ENCODE assay signal across 23 mouse cellular contexts in the genomic region with DNA sequence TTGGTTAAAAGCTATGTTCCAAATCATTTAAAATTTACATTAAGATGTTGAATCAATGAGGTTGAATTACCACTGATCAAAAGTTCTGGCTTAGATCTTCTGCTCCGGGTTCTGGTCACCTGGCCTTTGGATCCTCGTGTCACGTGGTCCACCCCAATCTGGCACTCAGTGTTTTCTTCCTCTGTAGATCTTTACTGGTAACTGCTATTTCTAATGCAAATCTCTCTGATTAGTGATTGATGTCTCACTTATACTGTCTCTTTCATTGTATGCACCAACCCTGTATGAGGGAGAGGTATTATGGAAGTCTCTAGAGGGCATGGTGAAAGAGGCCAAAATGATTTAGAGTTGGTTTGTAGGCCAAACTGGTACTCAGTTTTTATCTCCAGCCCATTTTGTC.
A peak's percentile ranks its signal among the peaks of the same experiment; 100 is the strongest.
DNase-seq lines count a peak whose midpoint lies in the region; ATAC-seq and TF ChIP-seq lines count a peak whose summit lies in the region.
"Had no signal": no experiment of that assay in that cellular context is flagged by ENCODE, and none has a peak within 500 bp of the region (broad histone marks: within the 10 kb centered on the region; RNA-seq: fewer than 3 reads in every experiment).

No protein-coding gene starts in this region.

- H3K9me3 ChIP-seq in midbrain, embryonic 14.5 days (ENCODE audit: control insufficient read depth, low read length): no peaks in the 10 kb centered on the region
- no peaks in the 10 kb centered on the region for H3K9me3 ChIP-seq in midbrain, embryonic 10.5 days (replicated peaks)
- no peaks in the 10 kb centered on the region for H3K9me3 ChIP-seq in midbrain, embryonic 15.5 days
- H3K9me3 ChIP-seq: heart, embryonic 10.5 days; heart, embryonic 13.5 days; hindbrain, embryonic 12.5 days; hindbrain, embryonic 15.5 days had no signal

- peak overlapping the region; percentile 81 for H3K27ac ChIP-seq in left cerebral cortex, adult 2 months
- peak overlapping the region; percentile 6; the same call in 1 of the 2 replicates for H3K27ac ChIP-seq in midbrain, embryonic 14.5 days (replicated peaks; ENCODE audit: low read depth, low read length)
- no peak overlapping the region; the same call in 1 of the 2 replicates for H3K27ac ChIP-seq in midbrain, embryonic 10.5 days (replicated peaks)
- peak overlapping the region; percentile 61 for H3K27ac ChIP-seq in midbrain, embryonic 15.5 days
- H3K27ac ChIP-seq: gastrocnemius, adult 2 months; heart, adult 2 months; heart, embryonic 10.5 days; heart, embryonic 13.5 days; hindbrain, embryonic 12.5 days; hindbrain, embryonic 15.5 days had no signal

- no peaks in the 10 kb centered on the region for H3K27me3 ChIP-seq in midbrain, embryonic 14.5 days (ENCODE audit: control insufficient read depth, insufficient read depth, low read length)
- no peaks in the 10 kb centered on the region for H3K27me3 ChIP-seq in midbrain, embryonic 10.5 days (ENCODE audit: low read depth, poor library complexity, severe bottlenecking)
- no peaks in the 10 kb centered on the region for H3K27me3 ChIP-seq in midbrain, embryonic 15.5 days (replicated peaks)
- H3K27me3 ChIP-seq: hindbrain, embryonic 12.5 days; hindbrain, embryonic 15.5 days had no signal

- WGBS in midbrain, embryonic 14.5 days: 67% methylated on average over 3 of the region's 3 CpGs
- 89% methylated on average over 3 of the region's 3 CpGs for WGBS in midbrain, embryonic 10.5 days
- 75% methylated on average over 3 of the region's 3 CpGs for WGBS in midbrain, embryonic 15.5 days

- TF ChIP-seq CTCF in left cerebral cortex, adult 2 months (IDR thresholded peaks at IDR 0.05): no peak

- DNase-seq in left cerebral cortex, adult 2 months (ENCODE audit: extremely low spot score in 1 of 2, low spot score in 2 of 2): no peak
- DNase-seq in left cerebral cortex, adult 18-20 months (ENCODE audit: low spot score in 2 of 2): no peak
- DNase-seq in midbrain, embryonic 14.5 days: no peak
- DNase-seq in midbrain, embryonic 10.5 days (ENCODE audit: low spot score): no peak
- no peak for DNase-seq in heart, postnatal 25 days (ENCODE audit: low spot score)
- DNase-seq in layer of hippocampus, adult 8-10 months (ENCODE audit: low spot score in 2 of 2): no peak
- DNase-seq: adrenal gland, adult 8-10 months; adrenal gland, postnatal 25 days; cerebellum, adult 11-12 months; cerebellum, adult 8-10 months; cerebellum, postnatal 10 days; cerebellum, postnatal 36 days; gastrocnemius, adult 2 months; gastrocnemius, postnatal 14 days; heart, adult 2 months; heart, postnatal 14 days had no signal

- H3K4me1 ChIP-seq in midbrain, embryonic 14.5 days (ENCODE audit: control insufficient read depth, insufficient read depth, low read length): peaks cover 17% of the 10 kb centered on the region
- peaks cover 58% of the 10 kb centered on the region for H3K4me1 ChIP-seq in midbrain, embryonic 10.5 days
- peaks cover 32% of the 10 kb centered on the region for H3K4me1 ChIP-seq in midbrain, embryonic 15.5 days

- no peak for ATAC-seq in midbrain, embryonic 14.5 days (ENCODE audit: low FRiP score, low TSS enrichment)
- ATAC-seq in midbrain, embryonic 15.5 days (replicated peaks): no peak
- ATAC-seq: activated CD4-positive, CD25-positive, alpha-beta regulatory T cell, adult 4 months; CD4-positive, CD25-positive, alpha-beta regulatory T cell, adult 4 months had no signal

- H3K4me2 ChIP-seq in midbrain, embryonic 14.5 days (ENCODE audit: low read length): no peak overlapping the region
- H3K4me2 ChIP-seq in midbrain, embryonic 15.5 days: no peak overlapping the region; the same call in 1 of the 2 replicates
- H3K4me2 ChIP-seq: heart, embryonic 13.5 days; hindbrain, embryonic 12.5 days had no signal

- intact Hi-C loops in left cerebral cortex, adult 2 months (cut with DNase I): no loop called here
- intact Hi-C loops in heart, postnatal 25 days (cut with DNase I): no loop called here

- H3K9ac ChIP-seq in midbrain, embryonic 14.5 days (replicated peaks; ENCODE audit: low read length): no peak overlapping the region
- H3K9ac ChIP-seq in midbrain, embryonic 15.5 days: no peak overlapping the region
- H3K9ac ChIP-seq: heart, embryonic 13.5 days; hindbrain, embryonic 12.5 days; hindbrain, embryonic 15.5 days had no signal

- H3K4me3 ChIP-seq in left cerebral cortex, adult 2 months: no peak overlapping the region
- H3K4me3 ChIP-seq in midbrain, embryonic 14.5 days (replicated peaks; ENCODE audit: low read depth, low read length): no peak overlapping the region
- H3K4me3 ChIP-seq in midbrain, embryonic 10.5 days: no peak overlapping the region
- no peak overlapping the region for H3K4me3 ChIP-seq in midbrain, embryonic 15.5 days
- H3K4me3 ChIP-seq: heart, adult 2 months; heart, embryonic 10.5 days; heart, embryonic 13.5 days; hindbrain, embryonic 12.5 days had no signal

- H3K36me3 ChIP-seq in midbrain, embryonic 14.5 days (ENCODE audit: control insufficient read depth, insufficient read depth, low read length): no peaks in the 10 kb centered on the region
- H3K36me3 ChIP-seq in midbrain, embryonic 10.5 days: no peaks in the 10 kb centered on the region
- H3K36me3 ChIP-seq in midbrain, embryonic 15.5 days (replicated peaks): no peaks in the 10 kb centered on the region
- H3K36me3 ChIP-seq: heart, embryonic 10.5 days; heart, embryonic 13.5 days; hindbrain, embryonic 12.5 days; hindbrain, embryonic 15.5 days had no signal
